Mouse (Mus musculus): ENCODE measurements around the gene Dusp12. TPM values are rescaled to one million over a fixed set of nuclear protein-coding genes. Genes with fewer than 3 reads are reported as not detected.

Dusp12 gene
- polyA plus RNA-seq, 1 experiment from 2014 or later, result 32.8 TPM

DNA sequence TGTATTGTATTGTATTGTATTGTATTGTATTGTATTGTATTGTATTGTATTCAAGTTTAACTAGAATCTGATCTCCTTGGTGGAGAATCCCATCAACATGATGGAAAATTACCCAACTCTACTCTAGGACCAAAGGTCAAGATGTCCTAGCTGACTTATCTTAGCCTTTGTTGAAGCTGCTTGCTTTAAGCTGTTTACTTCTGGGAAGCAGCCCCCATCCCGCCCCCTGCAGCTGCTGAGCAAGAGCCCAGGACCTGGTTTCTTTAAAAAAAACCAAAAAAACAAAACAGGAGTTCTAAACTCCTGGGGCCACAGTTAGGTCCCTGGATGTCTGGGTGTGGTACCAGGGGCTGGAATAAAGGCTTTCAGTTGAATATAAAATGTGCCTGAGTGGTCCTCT lies 6.9 kb upstream of the Dusp12 start:
- H3K9me3 ChIP-seq (replicated peaks; ENCODE audit: low read length), result no peaks in the 10 kb centered on the region
- H3K4me3 ChIP-seq (replicated peaks; ENCODE audit: low read depth, low read length), result no peak overlapping the region
- WGBS, result 76% methylated on average over 1 of the region's 1 CpGs
- no peaks in the 10 kb centered on the region for H3K27me3 ChIP-seq (ENCODE audit: insufficient read depth, low read length)
- H3K4me1 ChIP-seq (replicated peaks; ENCODE audit: insufficient read depth, low read length), result no peaks in the 10 kb centered on the region
- no peaks in the 10 kb centered on the region for H3K36me3 ChIP-seq (ENCODE audit: insufficient read depth, low read length)
- H3K9ac ChIP-seq (ENCODE audit: low read depth, low read length), result no peak overlapping the region
- no peak overlapping the region for H3K27ac ChIP-seq
- no peak overlapping the region for H3K4me2 ChIP-seq (ENCODE audit: low read length)
- no peak for ATAC-seq (replicated peaks; ENCODE audit: low FRiP score, low read depth)
- no peak for DNase-seq (ENCODE audit: low spot score)
- no peak for TF ChIP-seq CTCF (IDR thresholded peaks at IDR 0.05; ENCODE audit: low read depth)

DNA sequence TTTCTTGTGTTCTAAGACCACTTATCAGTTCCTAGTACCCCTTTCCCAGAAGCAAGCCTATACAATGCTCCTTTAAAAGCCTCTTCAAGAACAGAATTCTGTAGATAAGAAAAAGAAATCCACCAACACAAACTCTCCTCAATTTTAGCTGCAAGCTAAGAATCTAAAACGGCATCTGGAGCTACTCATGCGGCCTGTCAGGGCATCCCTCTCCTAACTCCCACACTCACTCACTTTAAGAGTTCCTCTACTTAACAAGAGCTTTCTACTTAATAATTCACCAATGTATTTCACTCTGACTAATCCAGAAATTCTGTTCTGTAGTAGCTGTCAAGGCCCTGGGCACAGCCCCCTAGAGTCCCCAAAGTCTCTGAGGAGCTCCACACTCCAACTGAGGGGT lies 6.3 kb upstream of the Dusp12 start:
- Histone ChIP-seq H3K9me3 (replicated peaks; ENCODE audit: low read length) (no peaks in the 10 kb centered on the region), H3K9ac (ENCODE audit: low read depth, low read length) (no peak overlapping the region), H3K36me3 (ENCODE audit: insufficient read depth, low read length) (no peaks in the 10 kb centered on the region), H3K27ac (no peak overlapping the region), H3K4me2 (ENCODE audit: low read length) (no peak overlapping the region), H3K27me3 (ENCODE audit: insufficient read depth, low read length) (no peaks in the 10 kb centered on the region), H3K4me3 (replicated peaks; ENCODE audit: low read depth, low read length) (no peak overlapping the region), H3K4me1 (replicated peaks; ENCODE audit: insufficient read depth, low read length) (no peaks in the 10 kb centered on the region)
- DNase-seq (ENCODE audit: low spot score) (peak; percentile 68), ATAC-seq (replicated peaks; ENCODE audit: low FRiP score, low read depth) (no peak)
- 29% methylated on average over 2 of the region's 2 CpGs for WGBS
- TF ChIP-seq CTCF (IDR thresholded peaks at IDR 0.05; ENCODE audit: low read depth), result no peak

DNA sequence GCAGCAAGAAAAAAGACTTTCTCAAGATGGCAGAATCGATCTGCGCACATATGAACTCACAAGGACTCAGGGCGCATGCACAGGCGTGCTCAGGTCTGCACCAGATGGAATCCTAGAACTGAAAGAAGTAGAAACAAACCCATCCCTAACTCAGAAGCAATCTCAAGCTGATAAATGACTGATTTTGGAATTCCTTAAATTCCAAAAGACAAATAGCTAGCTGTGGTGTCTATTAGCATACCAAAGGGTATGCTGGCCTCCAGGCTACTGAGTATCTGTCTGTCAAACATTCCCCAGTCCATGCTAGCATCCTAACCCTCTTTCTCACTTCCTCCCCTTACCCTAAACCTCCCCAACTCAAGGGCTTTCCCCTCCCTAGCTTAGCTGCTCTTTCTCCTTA lies 4.0 kb upstream of the Dusp12 start:
- ATAC-seq (replicated peaks; ENCODE audit: low FRiP score, low read depth), result no peak
- H3K4me1 ChIP-seq (replicated peaks; ENCODE audit: insufficient read depth, low read length), result no peaks in the 10 kb centered on the region
- no peak overlapping the region for H3K9ac ChIP-seq (ENCODE audit: low read depth, low read length)
- no peaks in the 10 kb centered on the region for H3K36me3 ChIP-seq (ENCODE audit: insufficient read depth, low read length)
- DNase-seq (ENCODE audit: low spot score), result no peak
- H3K9me3 ChIP-seq (replicated peaks; ENCODE audit: low read length), result no peaks in the 10 kb centered on the region
- no peak overlapping the region for H3K4me2 ChIP-seq (ENCODE audit: low read length)
- TF ChIP-seq CTCF (IDR thresholded peaks at IDR 0.05; ENCODE audit: low read depth), result no peak
- no peaks in the 10 kb centered on the region for H3K27me3 ChIP-seq (ENCODE audit: insufficient read depth, low read length)
- no peak overlapping the region for H3K27ac ChIP-seq
- 81% methylated on average over 4 of the region's 4 CpGs for WGBS
- no peak overlapping the region for H3K4me3 ChIP-seq (replicated peaks; ENCODE audit: low read depth, low read length)

DNA sequence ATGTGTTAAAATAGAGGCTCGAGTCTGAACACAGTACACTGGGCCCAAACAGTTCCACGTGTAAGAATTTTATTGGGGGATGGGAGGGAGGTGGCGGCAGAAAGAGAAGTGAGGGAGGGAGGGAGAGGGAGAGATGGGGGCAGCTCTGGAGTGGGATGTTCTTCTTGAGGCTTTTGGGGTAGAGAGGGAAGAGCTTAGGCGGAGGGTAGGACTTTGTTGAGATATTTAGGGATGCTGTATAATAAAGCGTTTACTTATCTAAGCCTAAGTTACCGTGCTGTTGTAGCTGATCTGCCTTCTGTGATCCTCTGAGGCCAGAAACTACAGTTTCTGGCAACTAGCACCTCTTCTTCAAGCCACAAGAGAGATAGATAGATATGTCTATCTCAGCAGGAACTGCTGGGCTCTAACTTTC lies 711 bp upstream of the Dusp12 start:
- no peak overlapping the region for H3K4me2 ChIP-seq (ENCODE audit: low read length)
- no peak for ATAC-seq (replicated peaks; ENCODE audit: low FRiP score, low read depth)
- no peak overlapping the region for H3K4me3 ChIP-seq (replicated peaks; ENCODE audit: low read depth, low read length)
- H3K27me3 ChIP-seq (ENCODE audit: insufficient read depth, low read length), result no peaks in the 10 kb centered on the region
- 47% methylated on average over 6 of the region's 6 CpGs for WGBS
- DNase-seq (ENCODE audit: low spot score), result no peak
- no peaks in the 10 kb centered on the region for H3K36me3 ChIP-seq (ENCODE audit: insufficient read depth, low read length)
- H3K9ac ChIP-seq (ENCODE audit: low read depth, low read length), result no peak overlapping the region
- TF ChIP-seq CTCF (IDR thresholded peaks at IDR 0.05; ENCODE audit: low read depth), result no peak
- no peaks in the 10 kb centered on the region for H3K4me1 ChIP-seq (replicated peaks; ENCODE audit: insufficient read depth, low read length)
- H3K9me3 ChIP-seq (replicated peaks; ENCODE audit: low read length), result no peaks in the 10 kb centered on the region
- no peak overlapping the region for H3K27ac ChIP-seq

DNA sequence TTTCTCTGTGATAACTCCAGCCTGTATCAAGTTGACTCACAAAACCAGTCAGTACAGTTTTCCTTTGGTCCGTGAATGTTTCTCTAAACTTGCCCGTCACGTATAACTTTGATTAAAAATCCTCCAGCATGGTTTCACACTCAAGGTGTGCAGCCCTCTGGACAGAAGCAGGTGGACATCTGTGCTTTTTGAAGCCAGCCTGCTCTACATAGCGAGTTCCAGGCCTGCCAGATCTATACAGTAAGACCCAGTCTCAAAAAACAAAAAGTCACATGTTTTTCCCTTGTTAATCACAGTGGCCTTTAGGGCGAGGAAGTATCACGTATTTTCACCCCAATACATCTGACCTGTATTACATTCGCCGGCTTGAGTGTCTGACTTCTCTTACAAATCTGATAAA lies 950 bp downstream of the Dusp12 start:
- Histone ChIP-seq H3K27ac (peak overlapping the region; percentile 19; the same call in 1 of the 2 replicates), H3K4me1 (replicated peaks; ENCODE audit: insufficient read depth, low read length) (no peaks in the 10 kb centered on the region)
- no peak for ATAC-seq (replicated peaks; ENCODE audit: low FRiP score, low read depth)

DNA sequence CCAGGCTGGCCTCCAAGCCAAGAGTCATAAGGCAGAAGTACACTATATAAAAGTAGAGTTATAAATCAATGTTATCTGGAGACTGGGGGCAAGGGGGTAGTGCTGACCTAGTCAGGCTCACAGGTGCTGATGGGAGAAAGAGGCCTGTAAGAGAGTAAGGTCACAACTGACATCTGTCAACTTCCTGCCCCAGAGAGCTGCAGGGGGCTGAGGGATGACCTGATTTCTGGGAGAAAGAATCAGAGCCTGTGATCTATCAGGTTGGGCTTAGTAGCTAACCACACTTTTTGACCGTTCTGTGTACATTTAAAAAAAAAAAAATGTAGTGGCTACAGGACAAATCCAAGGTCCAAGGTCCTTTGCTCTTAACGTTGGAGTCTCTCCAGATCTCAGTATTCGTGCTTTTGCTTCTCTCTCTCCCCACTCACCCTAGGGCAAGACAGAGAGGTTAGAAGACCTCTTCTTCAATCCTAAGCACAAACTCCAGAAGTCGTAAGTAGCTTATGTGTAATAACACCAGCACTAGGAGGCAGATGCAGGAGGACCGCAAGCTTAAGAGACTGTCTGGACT lies 2.3 kb downstream of the Dusp12 start:
- no peaks in the 10 kb centered on the region for H3K4me1 ChIP-seq (replicated peaks; ENCODE audit: insufficient read depth, low read length)
- no peaks in the 10 kb centered on the region for H3K9me3 ChIP-seq (replicated peaks; ENCODE audit: low read length)
- 73% methylated on average over 5 of the region's 5 CpGs for WGBS
- ATAC-seq (replicated peaks; ENCODE audit: low FRiP score, low read depth) (no peak), DNase-seq (ENCODE audit: low spot score) (no peak)
- no peaks in the 10 kb centered on the region for H3K27me3 ChIP-seq (ENCODE audit: insufficient read depth, low read length)
- H3K9ac ChIP-seq (ENCODE audit: low read depth, low read length), result no peak overlapping the region
- 0 out of 2 replicates have a peak overlapping the region, but pooled peaks have one; percentile 28 for H3K27ac ChIP-seq
- H3K36me3 ChIP-seq (ENCODE audit: insufficient read depth, low read length), result peaks cover 8% of the 10 kb centered on the region; the same call in 1 of the 2 replicates
- no peak overlapping the region for H3K4me3 ChIP-seq (replicated peaks; ENCODE audit: low read depth, low read length)
- TF ChIP-seq CTCF (IDR thresholded peaks at IDR 0.05; ENCODE audit: low read depth), result no peak
- no peak overlapping the region for H3K4me2 ChIP-seq (ENCODE audit: low read length)

More for the DNA sequence above, 950 bp downstream of the Dusp12 start:
- DNase-seq (ENCODE audit: low spot score), result no peak
- Histone ChIP-seq H3K9ac (ENCODE audit: low read depth, low read length) (peak overlapping the region; percentile 78), H3K4me2 (ENCODE audit: low read length) (peak overlapping the region; percentile 67), H3K9me3 (replicated peaks; ENCODE audit: low read length) (no peaks in the 10 kb centered on the region), H3K36me3 (ENCODE audit: insufficient read depth, low read length) (peaks cover 3% of the 10 kb centered on the region; the same call in 1 of the 2 replicates), H3K4me3 (replicated peaks; ENCODE audit: low read depth, low read length) (peak overlapping the region; percentile 85), H3K27me3 (ENCODE audit: insufficient read depth, low read length) (no peaks in the 10 kb centered on the region)
- WGBS, result 14% methylated on average over 8 of the region's 8 CpGs
- no peak for TF ChIP-seq CTCF (IDR thresholded peaks at IDR 0.05; ENCODE audit: low read depth)

DNA sequence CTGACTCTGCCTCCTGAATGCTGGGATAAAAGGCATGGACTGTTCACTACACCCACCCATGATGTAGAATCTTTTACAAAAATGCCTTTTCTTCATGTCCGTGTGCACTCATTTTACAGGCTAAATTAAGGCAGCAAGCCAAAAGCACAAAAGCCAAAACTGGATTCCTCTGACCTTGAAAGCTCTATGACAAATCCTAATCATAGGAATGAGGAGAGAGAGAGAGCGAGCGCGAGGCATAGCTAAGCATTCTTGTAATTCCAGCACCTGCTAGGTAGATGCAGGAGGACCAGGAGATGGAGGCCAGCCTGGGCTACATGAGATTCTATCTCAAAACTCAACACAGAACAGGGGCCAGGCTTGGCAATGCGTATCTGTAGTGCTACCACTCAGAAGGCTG lies 8.4 kb downstream of the Dusp12 start:
- 93% methylated on average over 5 of the region's 5 CpGs for WGBS
- no peak overlapping the region for H3K4me2 ChIP-seq (ENCODE audit: low read length)
- peaks cover 18% of the 10 kb centered on the region for H3K36me3 ChIP-seq (ENCODE audit: insufficient read depth, low read length)
- H3K4me3 ChIP-seq (replicated peaks; ENCODE audit: low read depth, low read length), result no peak overlapping the region
- no peaks in the 10 kb centered on the region for H3K9me3 ChIP-seq (replicated peaks; ENCODE audit: low read length)
- H3K9ac ChIP-seq (ENCODE audit: low read depth, low read length), result no peak overlapping the region
- DNase-seq (ENCODE audit: low spot score), result no peak
- ATAC-seq (replicated peaks; ENCODE audit: low FRiP score, low read depth), result no peak
- no peaks in the 10 kb centered on the region for H3K4me1 ChIP-seq (replicated peaks; ENCODE audit: insufficient read depth, low read length)
- H3K27me3 ChIP-seq (ENCODE audit: insufficient read depth, low read length), result no peaks in the 10 kb centered on the region
- no peak overlapping the region for H3K27ac ChIP-seq
- no peak for TF ChIP-seq CTCF (IDR thresholded peaks at IDR 0.05; ENCODE audit: low read depth)
